Mouse (Mus musculus): ENCODE data around the gene Phf21a.

Gene Phf21a

GRCm38 (mm10) chr2:92400682-92401081 is 307.8 kb downstream of the Phf21a start:
- DNase-seq (ENCODE audit: low read depth in 2 of 2, low spot score in 2 of 2) = no peak

- no peak for DNase-seq (ENCODE audit: low read depth in 2 of 2, low spot score in 2 of 2)
These were observed 308.2 kb downstream of the Phf21a start, which contains the start of gene Mapk8ip1 for GRCm38 (mm10) chr2:92401091-92401561. Gene Mapk8ip1, minus strand, starts transcription at chr2:92401263.

- no peak for DNase-seq (ENCODE audit: low read depth in 2 of 2, low spot score in 2 of 2)
These were observed 309.8 kb downstream of the Phf21a start for GRCm38 (mm10) chr2:92402591-92403326.

DNA sequence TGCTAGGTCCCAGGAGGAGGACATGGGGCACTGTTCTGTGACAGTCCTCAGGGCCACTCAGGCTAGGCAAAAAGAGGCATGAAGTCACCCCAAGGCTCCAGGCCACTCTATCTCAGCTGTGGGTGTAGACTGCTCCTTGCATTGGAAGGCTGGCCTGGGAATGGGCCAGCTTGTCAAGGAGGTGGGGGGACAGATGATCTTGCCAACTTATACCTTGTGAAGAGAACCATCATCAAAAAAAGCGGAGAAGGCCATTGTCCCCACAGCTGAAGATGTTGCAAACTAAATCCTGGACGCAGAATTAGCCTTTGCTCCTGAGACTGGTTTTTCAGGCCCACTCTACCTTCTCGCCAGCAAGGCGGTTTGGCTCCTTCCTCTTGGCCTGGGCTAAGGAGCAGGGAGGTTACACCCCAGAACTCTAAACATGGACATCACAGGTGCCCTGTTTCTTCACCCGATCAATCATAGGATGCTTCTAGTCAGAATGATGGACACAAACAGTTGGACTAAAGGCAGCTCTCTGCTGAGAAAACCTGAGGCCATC is 310.9 kb downstream of the Phf21a start:
- DNase-seq (ENCODE audit: low read depth in 2 of 2, low spot score in 2 of 2) = no peak

GRCm38 (mm10) chr2:92404737-92405136 is 311.8 kb downstream of the Phf21a start:
- no peak for DNase-seq (ENCODE audit: low read depth in 2 of 2, low spot score in 2 of 2)

- DNase-seq (ENCODE audit: low read depth in 2 of 2, low spot score in 2 of 2) = no peak
These were observed 312.8 kb downstream of the Phf21a start for GRCm38 (mm10) chr2:92405687-92406086.

DNA sequence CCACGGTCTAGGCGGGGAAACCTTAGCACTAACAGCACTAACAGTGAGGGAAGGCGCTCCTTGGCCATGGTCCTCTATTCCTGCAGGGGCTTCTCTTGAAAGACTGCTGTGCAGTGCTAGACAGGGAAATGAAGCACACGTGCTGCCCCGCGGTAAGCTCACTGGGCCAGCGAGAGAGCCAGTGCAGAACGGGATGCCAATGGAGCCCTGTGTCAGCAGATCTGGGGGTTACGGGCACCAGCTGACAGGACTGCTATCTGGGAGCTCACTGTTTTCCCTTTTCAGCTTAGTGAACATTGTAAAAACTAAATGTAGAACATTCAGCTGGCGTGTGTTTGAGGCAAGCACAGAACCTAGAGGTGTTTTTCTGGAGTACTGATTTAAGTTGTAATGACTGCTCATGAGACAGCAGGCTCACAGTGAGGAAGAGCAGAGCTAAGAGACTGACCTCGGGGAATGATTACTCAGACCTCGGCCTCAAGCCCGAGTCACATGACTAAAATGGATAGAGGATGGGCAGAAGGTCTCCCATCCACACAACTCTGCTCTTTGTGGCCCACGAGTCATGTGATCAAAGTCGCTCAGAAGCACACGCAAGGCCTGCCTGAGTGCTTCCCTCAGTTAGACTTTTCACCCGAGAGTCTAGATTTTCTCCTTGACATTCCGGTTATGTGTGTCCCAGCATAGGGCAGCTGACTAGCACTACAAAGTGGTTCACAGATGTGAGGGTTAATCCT is 315.6 kb downstream of the Phf21a start:
- no peak for DNase-seq (ENCODE audit: low read depth in 2 of 2, low spot score in 2 of 2)

DNA sequence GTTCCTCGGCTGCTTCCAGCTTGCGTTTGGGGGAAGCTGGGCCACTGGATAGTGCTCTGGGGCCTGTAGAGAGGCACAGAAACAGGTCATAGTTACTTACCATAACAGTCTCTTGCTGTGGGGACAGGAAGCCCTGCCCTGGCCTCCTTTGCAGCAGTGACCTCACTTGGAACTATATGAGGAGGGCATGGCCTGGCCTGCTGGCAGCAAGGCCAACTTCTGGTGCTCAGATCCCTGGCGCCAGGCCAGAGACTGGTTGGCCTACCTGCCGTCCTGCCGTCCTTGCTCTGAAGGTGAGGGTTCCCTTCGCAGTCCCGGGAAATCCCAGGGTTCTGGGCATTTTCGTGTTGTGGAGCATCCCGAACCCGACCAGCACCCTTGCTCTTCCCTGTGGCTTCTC is 318.8 kb downstream of the Phf21a start:
- no peak for DNase-seq (ENCODE audit: low read depth in 2 of 2, low spot score in 2 of 2)
